Mouse (Mus musculus): ENCODE results near the gene Ldlrad3.

Ldlrad3 gene

DNA sequence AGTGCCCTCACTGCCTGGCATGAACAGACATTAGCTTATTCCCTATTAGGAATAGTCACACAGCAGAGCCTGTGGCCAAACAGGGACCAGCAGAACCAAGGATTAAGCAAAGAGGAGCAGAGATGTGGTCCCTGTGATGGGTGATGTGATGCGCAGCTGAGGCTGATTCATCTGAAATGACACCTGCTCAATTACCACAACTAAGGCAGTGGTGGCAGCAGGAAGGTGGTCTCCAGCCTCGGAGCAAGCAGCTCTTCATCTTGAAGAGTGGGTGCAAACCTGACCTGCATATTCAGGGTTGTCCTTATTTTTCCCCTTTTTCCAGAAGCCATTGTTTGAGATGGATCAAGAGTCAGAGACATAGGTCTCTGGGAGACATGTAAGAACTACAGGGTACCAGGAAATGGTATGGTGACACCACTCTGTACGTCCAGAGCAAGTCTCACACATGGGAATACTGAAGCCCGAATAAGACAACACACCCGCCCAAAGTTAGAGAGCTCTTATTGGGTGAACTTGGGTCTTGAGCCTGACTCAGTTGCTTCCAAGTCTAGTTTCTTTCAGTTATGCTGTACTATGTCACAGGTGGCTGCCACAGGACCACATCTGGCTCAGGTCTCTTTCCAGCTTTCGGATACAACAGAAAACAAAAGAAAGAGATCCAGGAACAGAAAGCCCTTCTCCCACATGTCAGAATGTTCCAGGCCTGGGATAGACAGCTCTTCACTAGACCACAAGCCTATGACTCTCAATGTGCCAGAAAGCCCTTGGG lies 112.7 kb downstream of the Ldlrad3 start:
- DNase-seq (ENCODE audit: low read depth, low spot score) = no peak

GRCm38 (mm10) chr2:102072859-102073258 lies 113.3 kb downstream of the Ldlrad3 start:
- DNase-seq (ENCODE audit: low read depth, low spot score) = no peak

DNA sequence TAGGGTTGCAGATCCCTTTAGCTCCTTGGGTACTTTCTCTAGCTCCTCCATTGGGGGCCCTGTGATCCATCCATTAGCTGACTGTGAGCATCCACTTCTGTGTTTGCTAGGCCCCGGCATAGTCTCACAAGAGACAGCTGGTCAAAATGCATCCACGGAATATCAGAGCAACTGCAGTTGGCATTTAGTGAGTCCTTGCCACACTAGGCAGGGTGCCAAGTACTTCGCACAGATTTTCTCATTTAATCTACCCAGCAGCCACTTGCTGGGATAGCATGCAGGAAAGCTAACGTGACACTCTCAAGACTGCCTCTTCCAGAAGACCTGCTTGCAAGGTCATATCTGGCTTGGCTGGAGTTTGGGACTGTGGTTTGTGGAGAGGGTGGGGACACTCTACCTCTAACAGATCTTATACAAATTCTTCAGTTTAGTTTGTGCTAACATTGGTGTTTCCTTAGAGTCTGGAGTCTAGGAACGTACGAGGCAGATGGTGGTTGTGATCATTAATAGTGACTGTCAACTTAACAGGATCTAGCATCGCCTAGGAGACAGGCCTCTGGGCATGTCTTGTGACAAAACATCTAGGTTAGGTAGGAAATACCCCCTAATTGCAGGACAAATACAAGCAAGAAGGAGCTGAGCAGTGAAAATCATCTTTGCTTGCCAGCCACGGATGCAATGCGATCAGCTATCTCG lies 115.0 kb downstream of the Ldlrad3 start:
- no peak for DNase-seq (ENCODE audit: low read depth, low spot score)

DNA sequence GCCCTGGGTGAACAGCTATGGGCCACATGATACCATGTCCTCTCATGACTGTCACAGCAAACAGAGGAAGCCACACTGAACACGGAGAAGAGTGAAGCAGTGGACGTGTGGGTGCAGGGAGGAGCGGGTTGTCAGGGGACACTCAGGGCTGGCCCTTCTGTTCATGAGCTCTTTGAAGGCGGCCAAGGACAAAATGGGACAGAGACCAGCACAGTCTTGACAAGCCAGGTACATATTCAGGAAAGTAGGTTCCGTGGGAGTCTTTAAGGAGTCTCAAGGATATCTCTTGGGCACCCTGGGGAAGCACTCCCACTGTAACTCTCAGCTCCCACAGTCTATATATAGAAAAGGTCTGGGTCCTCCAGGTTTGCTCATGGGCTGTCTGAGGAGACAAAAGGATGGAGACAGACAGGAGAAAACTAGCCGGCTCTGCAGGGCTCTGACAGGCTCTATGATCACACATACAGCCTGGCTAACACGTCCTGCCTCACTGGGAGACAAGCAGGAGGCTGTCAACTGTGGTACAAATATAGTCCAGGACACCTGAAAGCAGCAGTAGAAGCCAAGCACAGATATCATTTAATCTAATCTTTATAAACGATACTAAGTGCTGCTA lies 121.3 kb downstream of the Ldlrad3 start:
- DNase-seq (ENCODE audit: low read depth, low spot score) = no peak

- no peak for DNase-seq (ENCODE audit: low read depth, low spot score)
Measured at GRCm38 (mm10) chr2:102063906-102064505, 122.2 kb downstream of the Ldlrad3 start.

DNA sequence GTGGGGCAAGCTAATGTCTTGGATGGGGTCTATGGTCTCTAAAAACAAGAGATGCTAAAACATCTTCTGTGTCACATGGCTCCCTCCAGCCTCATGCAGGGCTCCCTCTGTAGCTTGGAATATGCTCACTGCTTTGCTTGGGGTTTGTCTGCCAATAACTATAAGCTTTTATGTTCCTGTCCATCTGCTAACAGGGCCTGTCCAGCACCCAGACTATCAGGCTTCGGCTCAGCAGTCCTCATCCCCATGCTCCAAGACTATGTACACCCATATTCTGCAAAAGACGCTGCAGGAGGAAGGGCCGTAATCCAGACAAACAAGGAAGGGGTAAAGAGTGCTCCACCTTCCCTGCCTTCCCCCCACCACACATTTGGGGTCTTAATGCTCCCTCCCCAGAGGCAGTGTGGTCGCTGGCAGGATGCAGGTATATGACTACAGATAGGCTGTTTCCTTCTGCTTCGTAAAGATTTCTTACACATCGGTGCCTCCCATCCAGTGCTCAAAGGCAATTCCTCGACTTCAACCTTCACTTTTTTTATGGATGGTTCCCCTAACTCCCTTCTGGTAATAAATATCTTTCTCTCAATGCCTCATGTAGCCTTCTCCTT lies 123.2 kb downstream of the Ldlrad3 start:
- no peak for DNase-seq (ENCODE audit: low read depth, low spot score)

GRCm38 (mm10) chr2:102061921-102062320 lies 124.3 kb downstream of the Ldlrad3 start:
- no peak for DNase-seq (ENCODE audit: low read depth, low spot score)

- DNase-seq (ENCODE audit: low read depth, low spot score) = no peak
Measured at GRCm38 (mm10) chr2:102057746-102058145, 128.4 kb downstream of the Ldlrad3 start.

DNA sequence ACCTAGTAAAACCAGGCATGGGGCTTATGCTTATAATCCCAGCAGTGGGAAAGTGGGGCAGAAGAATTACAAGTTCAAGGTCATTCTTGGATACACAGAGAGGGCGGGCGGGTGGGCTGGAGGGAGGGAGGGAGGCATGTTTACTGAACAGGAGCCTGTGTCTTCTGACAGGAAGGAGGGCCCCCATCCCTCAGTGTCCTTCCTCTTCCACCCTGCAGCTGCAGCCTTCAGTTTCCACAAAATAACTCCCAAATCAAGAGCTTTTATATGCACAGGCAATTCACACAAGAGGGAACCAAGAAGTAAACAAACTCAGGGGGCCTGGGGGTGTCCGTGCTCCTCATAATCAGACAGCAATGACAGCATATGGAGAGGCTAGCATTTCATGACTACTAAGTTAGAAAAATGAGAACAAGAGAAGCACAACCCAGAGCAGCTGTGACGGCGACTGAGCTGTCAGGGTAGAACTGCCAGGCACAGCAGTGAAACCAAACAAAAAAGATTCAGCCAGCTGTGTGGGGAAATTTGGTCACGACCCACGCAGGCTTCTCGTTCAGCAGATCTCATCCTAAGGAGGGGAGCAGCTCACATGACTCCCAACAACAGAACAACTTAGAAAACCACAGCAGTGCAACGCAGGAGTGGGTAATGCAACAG lies 129.0 kb downstream of the Ldlrad3 start:
- peak; percentile 87 for DNase-seq (ENCODE audit: low read depth, low spot score)

- DNase-seq (ENCODE audit: low read depth, low spot score) = no peak
Measured at GRCm38 (mm10) chr2:102056144-102056543, 130.0 kb downstream of the Ldlrad3 start.

- peak; percentile 88 for DNase-seq (ENCODE audit: low read depth, low spot score)
Measured at GRCm38 (mm10) chr2:102052951-102053660, 133.1 kb downstream of the Ldlrad3 start.

DNA sequence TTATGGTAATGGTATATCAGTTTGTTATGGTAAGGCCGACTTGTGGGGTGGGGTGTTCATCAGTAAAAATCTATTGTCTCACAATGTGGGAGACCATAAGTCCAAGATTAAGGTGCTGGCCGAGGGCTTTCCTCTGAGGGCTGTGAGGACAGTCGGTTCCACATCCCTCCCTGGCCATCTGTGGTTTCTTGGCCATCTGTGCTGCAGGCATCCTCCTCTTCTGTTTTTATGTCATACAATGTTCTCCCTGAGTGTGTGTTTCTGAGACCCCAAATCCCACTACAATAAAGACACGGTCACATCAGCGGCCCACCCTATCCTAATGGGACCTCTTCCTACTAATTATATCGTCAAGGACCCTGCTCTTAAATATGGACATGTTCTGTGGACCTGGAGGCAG lies 133.8 kb downstream of the Ldlrad3 start:
- DNase-seq (ENCODE audit: low read depth, low spot score) = no peak

DNA sequence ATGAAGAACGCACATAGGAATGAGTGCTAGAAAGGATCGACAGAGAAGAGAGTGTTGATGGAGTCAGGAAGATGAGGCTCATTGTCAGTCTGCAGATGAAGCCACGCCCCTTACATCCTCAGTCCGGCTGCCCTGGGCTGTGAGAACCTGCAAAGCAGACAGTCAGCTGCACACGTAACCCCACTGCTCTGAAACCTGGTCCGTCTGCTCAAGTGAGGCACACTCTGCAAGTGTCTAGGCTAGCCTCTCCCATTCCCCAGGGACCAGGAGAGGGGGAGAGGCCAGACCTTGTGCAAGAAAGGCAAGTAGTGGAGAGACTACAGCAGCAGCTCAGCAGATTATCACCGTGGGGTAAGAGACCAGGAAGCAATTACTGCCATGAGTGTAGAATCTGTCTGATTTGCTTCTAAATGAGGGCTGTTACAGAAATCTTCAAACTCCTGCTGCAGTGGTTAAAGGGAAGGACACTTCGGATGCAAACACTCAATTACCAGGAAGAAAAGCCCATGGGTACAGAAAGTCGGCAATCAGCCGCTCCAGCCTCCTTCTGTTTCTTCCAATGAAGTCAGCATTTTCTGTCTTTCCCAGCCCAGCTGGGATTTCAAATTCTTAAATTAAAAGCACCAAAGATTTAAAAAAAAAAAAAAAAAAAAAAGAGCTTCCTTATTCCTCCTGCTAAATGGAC lies 136.2 kb downstream of the Ldlrad3 start:
- DNase-seq (ENCODE audit: low read depth, low spot score) = no peak

- DNase-seq (ENCODE audit: low read depth, low spot score) = no peak
Measured at GRCm38 (mm10) chr2:102048296-102049175, 137.6 kb downstream of the Ldlrad3 start.

DNA sequence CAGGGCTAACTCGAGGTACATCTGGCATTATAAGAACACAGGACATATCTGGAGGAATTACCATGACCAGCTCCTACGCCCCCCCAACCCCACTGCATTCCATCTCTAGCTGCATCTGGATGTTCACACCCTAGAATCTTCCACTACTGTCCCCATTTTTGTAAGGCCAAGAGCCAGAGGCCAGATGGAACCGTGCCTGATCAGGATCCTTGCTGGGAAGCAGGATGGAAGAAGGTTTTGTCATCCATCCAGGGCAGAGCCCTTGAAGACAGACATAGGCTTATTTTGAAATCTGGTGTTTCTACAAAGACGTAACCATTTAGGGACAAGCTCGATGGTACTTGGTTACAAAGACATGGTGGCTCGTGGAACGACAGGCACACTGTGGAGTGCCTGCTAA lies 139.7 kb downstream of the Ldlrad3 start:
- DNase-seq (ENCODE audit: low read depth, low spot score) = no peak

GRCm38 (mm10) chr2:102040456-102040855 lies 145.7 kb downstream of the Ldlrad3 start:
- no peak for DNase-seq (ENCODE audit: low read depth, low spot score)

DNA sequence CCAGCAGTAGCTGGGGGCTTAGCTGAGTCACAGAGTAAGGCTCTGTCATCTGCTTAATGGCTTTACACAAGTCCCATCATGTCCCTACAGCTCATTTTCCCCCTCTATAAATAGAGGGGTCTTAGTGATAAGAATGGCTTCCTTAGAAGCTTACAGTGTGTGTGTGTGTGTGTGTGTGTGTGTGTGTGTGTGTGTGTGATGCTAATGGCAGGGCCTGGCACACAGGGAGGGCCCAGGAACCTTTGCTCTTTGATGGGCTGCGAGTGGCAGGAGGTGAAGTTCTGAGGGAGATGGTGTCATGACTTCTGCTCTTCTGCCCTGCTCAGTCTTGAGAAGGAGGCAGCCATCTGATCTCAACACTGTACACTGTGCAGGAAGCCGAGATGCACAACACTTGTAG lies 146.2 kb downstream of the Ldlrad3 start:
- no peak for DNase-seq (ENCODE audit: low read depth, low spot score)

DNA sequence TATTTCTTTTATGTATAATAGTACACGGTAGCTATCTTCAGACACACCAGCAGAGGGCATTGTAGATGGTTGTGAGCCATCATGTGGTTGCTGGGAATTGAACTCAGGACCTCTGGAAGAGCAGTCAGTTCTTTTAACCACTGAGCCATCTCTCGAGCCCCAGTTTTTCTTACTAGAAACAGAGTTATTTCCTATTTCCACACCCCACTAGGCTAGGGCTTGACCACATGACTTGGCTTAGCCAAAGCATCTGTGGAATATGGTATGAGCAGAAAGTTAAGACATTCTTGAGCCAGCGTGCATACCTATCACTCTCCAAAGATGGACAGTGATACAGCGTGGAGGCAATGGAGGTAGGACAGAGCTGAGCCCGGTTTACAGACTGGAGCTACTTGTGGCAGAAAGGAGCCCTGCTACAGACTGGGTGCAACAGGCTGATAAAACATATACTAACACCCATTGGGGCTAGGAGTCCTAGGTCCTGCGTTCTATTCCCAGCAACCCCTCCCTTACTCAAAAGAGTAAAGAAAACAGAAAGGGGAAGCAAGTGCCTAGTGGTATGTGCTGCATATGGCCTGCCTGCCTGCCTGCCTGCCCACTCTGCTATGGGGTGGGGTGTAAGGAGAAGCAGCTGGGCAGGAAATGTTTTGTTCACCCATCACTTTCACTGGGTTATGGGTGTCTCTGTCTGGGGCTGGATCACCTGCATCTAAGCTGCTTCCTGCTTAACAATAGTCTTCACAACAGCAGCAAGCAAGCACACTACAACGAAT lies 147.1 kb downstream of the Ldlrad3 start:
- no peak for DNase-seq (ENCODE audit: low read depth, low spot score)

Measured in telencephalon, adult 2 months (tissue).